Mouse (Mus musculus): ENCODE measurements around the gene Tmem258. TPM values are rescaled to one million over a fixed set of nuclear protein-coding genes. Genes with fewer than 3 reads are reported as not detected.

Gene Tmem258
- total and polyA plus RNA-seq, 2 experiments = 41.1 to 133 TPM

DNA sequence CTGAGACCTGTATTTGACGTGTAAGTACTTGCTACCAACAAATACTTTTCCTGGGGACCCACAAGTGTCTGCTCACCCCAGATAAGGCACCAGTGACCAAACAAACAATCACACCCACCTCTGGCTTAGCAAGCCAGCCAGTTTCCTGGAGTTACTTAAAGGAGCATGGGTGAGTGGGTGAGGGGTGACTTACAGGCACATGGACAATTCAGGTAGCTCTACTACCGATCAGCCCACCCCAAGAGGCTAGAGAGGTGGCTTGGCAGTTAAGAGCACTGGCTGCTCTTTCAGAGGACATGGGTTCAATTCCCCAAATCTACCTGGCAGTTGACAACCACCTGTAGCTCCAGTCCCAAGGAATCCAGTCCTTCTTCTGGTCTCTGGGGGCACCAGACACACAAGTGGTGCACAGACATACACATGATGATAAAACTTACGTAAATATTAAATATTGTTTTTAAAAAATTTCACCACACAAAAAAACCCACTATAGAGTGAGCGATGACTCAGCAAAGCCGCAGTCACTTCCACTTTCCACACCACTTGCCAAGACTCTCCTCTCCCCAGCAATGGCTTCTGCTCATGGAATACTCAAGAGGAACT is 30.6 kb upstream of the Tmem258 start:
- TF ChIP-seq CTCF (IDR thresholded peaks at IDR 0.05; ENCODE audit: low read depth, low read length) = no peak
- TF ChIP-seq POLR2A (IDR thresholded peaks at IDR 0.05; ENCODE audit: extremely low read depth, insufficient read depth, low read length) = no peak
- Histone ChIP-seq H3K4me3 (ENCODE audit: insufficient read depth, low read depth, low read length) (no peak overlapping the region), H3K4me1 (ENCODE audit: control insufficient read depth, insufficient read depth, low read length) (peaks cover 3% of the 10 kb centered on the region; the same call in 1 of the 2 replicates), H3K9ac (ENCODE audit: low read depth, low read length) (no peak overlapping the region), H3K27me3 (ENCODE audit: control insufficient read depth, insufficient read depth, low read length) (no peaks in the 10 kb centered on the region), H3K27ac (replicated peaks; ENCODE audit: insufficient read depth, low read depth, low read length) (no peak overlapping the region), H3K36me3 (ENCODE audit: control insufficient read depth, insufficient read depth, low read length) (no peaks in the 10 kb centered on the region), H3K79me2 (ENCODE audit: control insufficient read depth, insufficient read depth, low read length) (no peaks in the 10 kb centered on the region)
- DNase-seq (ENCODE audit: extremely low read depth, low read depth, low spot score) = no peak
- 74% methylated on average over 5 of the region's 5 CpGs for WGBS

DNA sequence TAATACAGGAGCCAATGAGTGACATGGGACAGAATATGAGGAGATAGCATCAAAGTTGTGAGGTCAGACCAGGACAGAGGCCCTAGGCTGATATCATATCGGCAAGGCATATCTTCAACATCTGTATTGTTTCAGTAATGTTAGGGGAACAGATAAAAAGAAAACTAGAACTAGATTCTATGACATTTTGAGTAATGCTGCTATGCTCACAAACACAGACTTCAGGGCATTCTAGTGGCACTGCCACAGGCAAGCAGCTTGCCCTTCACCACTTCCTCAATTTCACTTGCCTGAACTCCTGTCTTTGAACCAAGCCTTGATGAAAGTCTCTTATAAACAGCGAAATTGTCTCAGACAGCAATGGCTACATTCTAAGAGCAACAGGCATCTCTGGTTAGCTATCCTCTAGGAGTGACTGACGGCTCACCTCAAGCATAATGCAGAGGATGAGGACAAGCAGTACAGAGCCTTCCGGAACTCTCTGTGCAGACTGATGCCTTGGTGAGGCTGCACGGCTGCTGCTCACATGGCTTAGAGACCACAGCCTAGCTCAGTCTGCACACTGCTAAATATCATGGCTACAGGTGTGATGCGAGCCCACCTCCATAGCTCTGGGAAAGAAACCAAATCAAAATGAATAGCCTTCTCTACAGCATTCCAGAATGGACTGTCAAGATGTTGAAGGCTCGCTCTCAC is 29.8 kb upstream of the Tmem258 start:
- TF ChIP-seq POLR2A (IDR thresholded peaks at IDR 0.05; ENCODE audit: extremely low read depth, insufficient read depth, low read length) (no peak), CTCF (IDR thresholded peaks at IDR 0.05; ENCODE audit: low read depth, low read length) (no peak)
- DNase-seq (ENCODE audit: extremely low read depth, low read depth, low spot score) = no peak
- H3K4me1 ChIP-seq (ENCODE audit: control insufficient read depth, insufficient read depth, low read length) = 0 out of 2 replicates have a peak, but pooled peaks cover 2% of the 10 kb centered on the region
- H3K4me3 ChIP-seq (ENCODE audit: insufficient read depth, low read depth, low read length) = no peak overlapping the region
- no peak overlapping the region for H3K9ac ChIP-seq (ENCODE audit: low read depth, low read length)
- H3K36me3 ChIP-seq (ENCODE audit: control insufficient read depth, insufficient read depth, low read length) = no peaks in the 10 kb centered on the region
- no peak overlapping the region for H3K27ac ChIP-seq (replicated peaks; ENCODE audit: insufficient read depth, low read depth, low read length)
- H3K27me3 ChIP-seq (ENCODE audit: control insufficient read depth, insufficient read depth, low read length) = no peaks in the 10 kb centered on the region
- 93% methylated on average over 7 of the region's 7 CpGs for WGBS
- no peaks in the 10 kb centered on the region for H3K79me2 ChIP-seq (ENCODE audit: control insufficient read depth, insufficient read depth, low read length)

DNA sequence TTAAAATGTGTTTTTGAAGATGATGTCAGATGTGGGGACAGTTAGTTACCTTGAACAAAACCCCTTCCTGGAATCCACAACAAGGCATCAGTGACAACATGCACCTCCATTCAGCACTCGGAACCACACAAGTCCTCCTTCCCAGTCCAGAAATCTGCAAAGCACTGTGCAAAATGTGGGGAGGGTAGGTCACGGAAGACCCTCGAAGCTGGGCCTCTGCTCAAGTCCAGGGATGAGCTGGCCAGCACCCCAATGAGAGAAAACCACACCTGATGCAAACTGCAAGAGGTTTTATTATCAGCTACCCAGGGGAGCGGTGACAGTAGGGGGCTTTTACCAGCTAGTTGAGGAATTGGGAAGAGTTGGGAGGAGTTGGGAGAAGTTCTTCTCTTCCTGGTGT is 28.9 kb upstream of the Tmem258 start:
- H3K79me2 ChIP-seq (ENCODE audit: control insufficient read depth, insufficient read depth, low read length) = no peaks in the 10 kb centered on the region
- 74% methylated on average over 4 of the region's 4 CpGs for WGBS
- TF ChIP-seq POLR2A (IDR thresholded peaks at IDR 0.05; ENCODE audit: extremely low read depth, insufficient read depth, low read length) = no peak
- no peak for TF ChIP-seq CTCF (IDR thresholded peaks at IDR 0.05; ENCODE audit: low read depth, low read length)
- H3K4me3 ChIP-seq (ENCODE audit: insufficient read depth, low read depth, low read length) = no peak overlapping the region
- H3K4me1 ChIP-seq (ENCODE audit: control insufficient read depth, insufficient read depth, low read length) = 0 out of 2 replicates have a peak, but pooled peaks cover 2% of the 10 kb centered on the region
- no peaks in the 10 kb centered on the region for H3K36me3 ChIP-seq (ENCODE audit: control insufficient read depth, insufficient read depth, low read length)
- H3K27me3 ChIP-seq (ENCODE audit: control insufficient read depth, insufficient read depth, low read length) = no peaks in the 10 kb centered on the region
- no peak overlapping the region for H3K9ac ChIP-seq (ENCODE audit: low read depth, low read length)
- DNase-seq (ENCODE audit: extremely low read depth, low read depth, low spot score) = no peak
- H3K27ac ChIP-seq (replicated peaks; ENCODE audit: insufficient read depth, low read depth, low read length) = no peak overlapping the region

DNA sequence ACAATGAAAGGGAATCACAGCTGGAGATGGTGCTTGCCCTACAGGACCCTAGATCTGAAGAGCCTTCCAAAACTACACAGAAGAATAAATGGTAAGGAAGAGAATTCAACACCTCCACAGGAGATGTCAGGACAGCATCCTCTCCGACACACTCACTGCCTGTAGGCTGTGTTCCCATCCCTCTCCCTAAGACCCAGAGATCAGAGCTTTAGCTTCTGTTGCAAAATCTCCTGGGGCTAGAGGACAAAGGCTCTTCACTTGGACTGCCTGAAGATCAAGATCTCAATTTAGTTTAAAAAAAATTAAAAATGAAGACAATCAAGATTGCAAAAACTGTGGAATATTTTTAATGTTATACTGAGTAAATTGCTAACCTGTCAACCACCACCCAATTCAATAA is 27.3 kb upstream of the Tmem258 start:
- TF ChIP-seq POLR2A (IDR thresholded peaks at IDR 0.05; ENCODE audit: extremely low read depth, insufficient read depth, low read length) (no peak), CTCF (IDR thresholded peaks at IDR 0.05; ENCODE audit: low read depth, low read length) (no peak)
- Histone ChIP-seq H3K4me1 (ENCODE audit: control insufficient read depth, insufficient read depth, low read length) (0 out of 2 replicates have a peak, but pooled peaks cover 2% of the 10 kb centered on the region), H3K27me3 (ENCODE audit: control insufficient read depth, insufficient read depth, low read length) (no peaks in the 10 kb centered on the region), H3K27ac (replicated peaks; ENCODE audit: insufficient read depth, low read depth, low read length) (no peak overlapping the region), H3K79me2 (ENCODE audit: control insufficient read depth, insufficient read depth, low read length) (0 out of 2 replicates have a peak, but pooled peaks cover 3% of the 10 kb centered on the region), H3K9ac (ENCODE audit: low read depth, low read length) (no peak overlapping the region), H3K4me3 (ENCODE audit: insufficient read depth, low read depth, low read length) (no peak overlapping the region), H3K36me3 (ENCODE audit: control insufficient read depth, insufficient read depth, low read length) (no peaks in the 10 kb centered on the region)
- no peak for DNase-seq (ENCODE audit: extremely low read depth, low read depth, low spot score)
- 95% methylated on average over 1 of the region's 1 CpGs for WGBS

DNA sequence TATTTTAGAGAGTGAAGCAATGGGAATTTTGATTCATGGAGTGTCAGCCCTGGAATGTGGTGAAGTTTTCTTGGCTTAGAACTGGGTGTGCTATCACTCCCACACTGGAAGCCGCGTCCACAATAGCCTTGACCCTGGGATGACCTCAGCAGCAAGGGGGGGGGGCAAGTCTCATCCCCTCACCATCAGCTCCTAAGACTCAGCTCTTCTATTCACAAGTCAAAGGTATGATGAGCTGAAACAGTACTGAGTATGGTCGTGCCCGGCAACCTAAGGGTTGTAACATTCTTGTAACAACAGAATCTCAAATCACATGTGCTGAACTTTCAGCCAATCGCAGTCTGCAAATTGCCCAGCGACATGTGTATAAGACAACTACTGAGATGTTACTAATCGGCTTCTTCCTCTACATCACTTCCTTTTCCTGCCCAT is 26.9 kb upstream of the Tmem258 start:
- H3K27me3 ChIP-seq (ENCODE audit: control insufficient read depth, insufficient read depth, low read length) = no peaks in the 10 kb centered on the region
- 54% methylated on average over 7 of the region's 7 CpGs for WGBS
- H3K36me3 ChIP-seq (ENCODE audit: control insufficient read depth, insufficient read depth, low read length) = no peaks in the 10 kb centered on the region
- H3K9ac ChIP-seq (ENCODE audit: low read depth, low read length) = no peak overlapping the region
- TF ChIP-seq CTCF (IDR thresholded peaks at IDR 0.05; ENCODE audit: low read depth, low read length) (no peak), POLR2A (IDR thresholded peaks at IDR 0.05; ENCODE audit: extremely low read depth, insufficient read depth, low read length) (no peak)
- H3K4me1 ChIP-seq (ENCODE audit: control insufficient read depth, insufficient read depth, low read length) = peaks cover 3% of the 10 kb centered on the region; the same call in 1 of the 2 replicates
- H3K4me3 ChIP-seq (ENCODE audit: insufficient read depth, low read depth, low read length) = no peak overlapping the region
- DNase-seq (ENCODE audit: extremely low read depth, low read depth, low spot score) = no peak
- H3K27ac ChIP-seq (replicated peaks; ENCODE audit: insufficient read depth, low read depth, low read length) = no peak overlapping the region
- 0 out of 2 replicates have a peak, but pooled peaks cover 3% of the 10 kb centered on the region for H3K79me2 ChIP-seq (ENCODE audit: control insufficient read depth, insufficient read depth, low read length)

DNA sequence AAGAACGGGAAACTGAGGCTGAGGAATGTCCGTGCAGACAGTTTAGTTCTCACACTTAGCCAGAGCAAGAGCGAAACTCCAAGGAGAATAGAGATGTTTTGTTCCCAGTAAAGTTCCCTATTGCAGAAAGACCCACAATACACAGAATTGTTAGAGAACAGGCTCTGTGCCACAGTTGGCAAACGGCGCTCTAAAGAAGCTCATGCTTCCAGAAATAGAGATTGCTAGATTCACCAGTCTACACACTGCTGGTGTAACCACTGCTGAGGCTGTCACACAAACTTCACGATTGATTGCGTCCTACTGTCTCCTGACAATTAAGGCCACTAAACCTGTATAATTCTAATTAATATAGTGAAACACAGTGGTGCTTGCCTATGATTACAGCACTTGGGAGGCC is 22.6 kb upstream of the Tmem258 start:
- Histone ChIP-seq H3K4me3 (ENCODE audit: insufficient read depth, low read depth, low read length) (no peak overlapping the region), H3K79me2 (ENCODE audit: control insufficient read depth, insufficient read depth, low read length) (peaks cover 9% of the 10 kb centered on the region; the same call in 1 of the 2 replicates), H3K27me3 (ENCODE audit: control insufficient read depth, insufficient read depth, low read length) (no peaks in the 10 kb centered on the region), H3K36me3 (ENCODE audit: control insufficient read depth, insufficient read depth, low read length) (peaks cover 11% of the 10 kb centered on the region; the same call in 1 of the 2 replicates), H3K27ac (replicated peaks; ENCODE audit: insufficient read depth, low read depth, low read length) (no peak overlapping the region), H3K4me1 (ENCODE audit: control insufficient read depth, insufficient read depth, low read length) (peaks cover 24% of the 10 kb centered on the region), H3K9ac (ENCODE audit: low read depth, low read length) (no peak overlapping the region)
- TF ChIP-seq POLR2A (IDR thresholded peaks at IDR 0.05; ENCODE audit: extremely low read depth, insufficient read depth, low read length) (no peak), CTCF (IDR thresholded peaks at IDR 0.05; ENCODE audit: low read depth, low read length) (no peak)
- peak; percentile 58 for DNase-seq (ENCODE audit: extremely low read depth, low read depth, low spot score)
- WGBS = 49% methylated on average over 7 of the region's 7 CpGs

All from liver, adult 2 months (tissue).